8 mouse cellular contexts compared by ENCODE assay signal in genomic region chr3:101378102-101378501, GRCm38 (mm10). TPM values are rescaled to one million over a fixed set of nuclear protein-coding genes. Genes with fewer than 3 reads are reported as not detected.
DNase-seq lines count a peak whose midpoint lies in the region; ATAC-seq and TF ChIP-seq lines count a peak whose summit lies in the region.

No protein-coding gene starts in this region.

- no peaks in the 10 kb centered on the region for H3K9me3 ChIP-seq in forebrain, embryonic 10.5 days
- H3K9me3 ChIP-seq in intestine, embryonic 16.5 days (ENCODE audit: control insufficient read depth, low read length), result no peaks in the 10 kb centered on the region

- WGBS in heart, adult 2 months, result 4% methylated on average over 12 of the region's 12 CpGs
- under 1% methylated on average over 12 of the region's 12 CpGs for WGBS in forebrain, embryonic 10.5 days
- WGBS in intestine, embryonic 16.5 days, result 2% methylated on average over 12 of the region's 12 CpGs

- intact Hi-C loops in heart, adult 2 months (cut with DNase I), result loop anchor here (5.0 kb wide), 1 partner anchor 76 kb away; no protein-coding TSS in a partner anchor
- intact Hi-C loops in heart, postnatal 14 days (cut with DNase I), result no loop called here

- no peak for TF ChIP-seq EP300 in heart, adult 2 months (IDR thresholded peaks at IDR 0.05; ENCODE audit: insufficient read depth, low read depth, low read length)

- peak in 1 of 2 experiments; percentile 37 for DNase-seq in heart, adult 2 months
- DNase-seq in heart, postnatal 14 days, result no peak
- DNase-seq in forebrain, embryonic 10.5 days (ENCODE audit: extremely low spot score, low spot score), result peak; percentile 54
- peak; percentile 33 to 46 for DNase-seq in lung, postnatal 4 days
- no peak for DNase-seq in natural killer cell, adult 2 months (ENCODE audit: low spot score in 2 of 2)
- DNase-seq in frontal cortex, postnatal 10 days (ENCODE audit: low spot score in 2 of 2), result no peak
- no peak for DNase-seq in left cerebral cortex, adult 8-10 months (ENCODE audit: low spot score in 2 of 2)

- no peak for TF ChIP-seq CTCF in heart, adult 2 months (IDR thresholded peaks at IDR 0.05)

- peak; percentile 57 for ATAC-seq in intestine, embryonic 16.5 days

- peaks cover 5% of the 10 kb centered on the region for H3K4me1 ChIP-seq in heart, adult 2 months (ENCODE audit: control insufficient read depth, insufficient read depth, low read length)
- peaks cover 70% of the 10 kb centered on the region for H3K4me1 ChIP-seq in forebrain, embryonic 10.5 days
- H3K4me1 ChIP-seq in intestine, embryonic 16.5 days (ENCODE audit: control insufficient read depth, insufficient read depth, low read length), result peaks cover 30% of the 10 kb centered on the region

- H3K27ac ChIP-seq in heart, adult 2 months, result peak overlapping the region; percentile 57; the same call in 1 of the 2 replicates
- peak overlapping the region; percentile 91 for H3K27ac ChIP-seq in forebrain, embryonic 10.5 days
- H3K27ac ChIP-seq in intestine, embryonic 16.5 days (ENCODE audit: low read length), result peak overlapping the region; percentile 40

- H3K36me3 ChIP-seq in heart, adult 2 months (ENCODE audit: control insufficient read depth, insufficient read depth, low read length), result no peaks in the 10 kb centered on the region
- no peaks in the 10 kb centered on the region for H3K36me3 ChIP-seq in forebrain, embryonic 10.5 days (replicated peaks)
- no peaks in the 10 kb centered on the region for H3K36me3 ChIP-seq in intestine, embryonic 16.5 days (ENCODE audit: control insufficient read depth, insufficient read depth, low read length)

- H3K4me3 ChIP-seq in heart, adult 2 months, result peak overlapping the region; percentile 77
- peak overlapping the region; percentile 88 for H3K4me3 ChIP-seq in forebrain, embryonic 10.5 days
- H3K4me3 ChIP-seq in intestine, embryonic 16.5 days (ENCODE audit: low read length), result peak overlapping the region; percentile 86

- H3K9ac ChIP-seq in heart, adult 2 months (ENCODE audit: low read depth, low read length), result peak overlapping the region; percentile 82
- H3K9ac ChIP-seq in intestine, embryonic 16.5 days (ENCODE audit: low read depth, low read length), result peak overlapping the region; percentile 84

- peak overlapping the region; percentile 97 for H3K4me2 ChIP-seq in intestine, embryonic 16.5 days (ENCODE audit: low read depth, low read length)

- H3K79me2 ChIP-seq in heart, adult 2 months (replicated peaks; ENCODE audit: control insufficient read depth, insufficient read depth, low read length), result no peaks in the 10 kb centered on the region

- H3K27me3 ChIP-seq in heart, adult 2 months (ENCODE audit: control insufficient read depth, insufficient read depth, low read length), result no peaks in the 10 kb centered on the region
- peaks cover 60% of the 10 kb centered on the region for H3K27me3 ChIP-seq in forebrain, embryonic 10.5 days (ENCODE audit: poor library complexity, severe bottlenecking)
- no peaks in the 10 kb centered on the region for H3K27me3 ChIP-seq in intestine, embryonic 16.5 days (replicated peaks; ENCODE audit: control insufficient read depth, insufficient read depth, low read length)

- no peak for TF ChIP-seq POLR2A in heart, adult 2 months (IDR thresholded peaks at IDR 0.05; ENCODE audit: insufficient read depth, low read depth, low read length)

RNA-seq across cellular contexts. Expression of gene Igsf3, which starts 1.2 kb away (rescaled TPM):
- total RNA-seq in heart, adult 2 months (2021), result 10 to 100 TPM; 11.4 to 11.8 TPM
- 3.9 and 6.8 TPM in 2 replicates for polyA plus RNA-seq in heart, adult 2 months (2012; rRNA removed)
- 10 to 100 TPM; 14.9 to 16.8 TPM for total RNA-seq in heart, postnatal 14 days (2021)
- 24.3 and 25.4 TPM in 2 replicates for polyA plus RNA-seq in forebrain, embryonic 10.5 days (2016; fragmentation: Nextera tagmentation; extraction: Ambion mirVana)
- polyA plus RNA-seq in intestine, embryonic 16.5 days (2015; fragmentation: Nextera tagmentation; extraction: Ambion mirVana), result 17.9 and 19.2 TPM in 2 replicates
- 10 to 100 TPM; 16.1 to 19.9 (median 18.7) TPM for total RNA-seq in left cerebral cortex, adult 8-10 months (2022)

Comparison
In these comparisons a context has a peak if more than half of its experiments do, and no peak if none do; other contexts are left out.
1. DNase-seq: peak in forebrain, embryonic 10.5 days (single experiment) and lung, postnatal 4 days (2 of 2); none in heart, postnatal 14 days (0 of 2), natural killer cell, adult 2 months (0 of 2), frontal cortex, postnatal 10 days (0 of 2) and left cerebral cortex, adult 8-10 months (0 of 2).
2. H3K27ac ChIP-seq: peak in every context shown above with its lines; median percentile 91 in forebrain, embryonic 10.5 days; 57 in heart, adult 2 months; 40 in intestine, embryonic 16.5 days.
3. Peak in every context shown above with its lines, with median percentiles within 50 percentile points of each other: H3K4me3 ChIP-seq.